Mouse (Mus musculus): ENCODE data around the gene Map3k19. TPM values are rescaled to one million over a fixed set of nuclear protein-coding genes. Genes with fewer than 3 reads are reported as not detected.

Map3k19 gene
- polyA plus RNA-seq, 1 experiment from 2014 or later, result not detected

GRCm38 (mm10) chr1:127858945-127859648 lies 4.3 kb upstream of the Map3k19 start:
- no peak for ATAC-seq (ENCODE audit: insufficient read depth, low FRiP score)
- Histone ChIP-seq H3K27ac (ENCODE audit: low read length) (no peak overlapping the region), H3K4me1 (ENCODE audit: control insufficient read depth, insufficient read depth, low read length) (no peaks in the 10 kb centered on the region), H3K36me3 (ENCODE audit: control insufficient read depth, insufficient read depth, low read length) (no peaks in the 10 kb centered on the region), H3K4me3 (replicated peaks; ENCODE audit: low read length) (no peak overlapping the region), H3K4me2 (ENCODE audit: low read depth, low read length) (no peak overlapping the region), H3K9me3 (replicated peaks; ENCODE audit: control insufficient read depth, low read length) (no peaks in the 10 kb centered on the region), H3K9ac (ENCODE audit: low read length) (no peak overlapping the region), H3K27me3 (ENCODE audit: control insufficient read depth, insufficient read depth, low read length) (no peaks in the 10 kb centered on the region)
- 78% methylated on average over 9 of the region's 9 CpGs for WGBS

GRCm38 (mm10) chr1:127850075-127850610 lies 4.7 kb downstream of the Map3k19 start:
- Histone ChIP-seq H3K9ac (ENCODE audit: low read length) (no peak overlapping the region), H3K27me3 (ENCODE audit: control insufficient read depth, insufficient read depth, low read length) (no peaks in the 10 kb centered on the region), H3K9me3 (replicated peaks; ENCODE audit: control insufficient read depth, low read length) (peaks cover 6% of the 10 kb centered on the region; the same call in 1 of the 2 replicates), H3K36me3 (ENCODE audit: control insufficient read depth, insufficient read depth, low read length) (no peaks in the 10 kb centered on the region), H3K4me2 (ENCODE audit: low read depth, low read length) (no peak overlapping the region), H3K4me1 (ENCODE audit: control insufficient read depth, insufficient read depth, low read length) (no peaks in the 10 kb centered on the region), H3K27ac (ENCODE audit: low read length) (no peak overlapping the region), H3K4me3 (replicated peaks; ENCODE audit: low read length) (no peak overlapping the region)
- WGBS, result 69% methylated on average over 7 of the region's 7 CpGs
- ATAC-seq (ENCODE audit: insufficient read depth, low FRiP score), result no peak

GRCm38 (mm10) chr1:127845472-127845871 lies 9.4 kb downstream of the Map3k19 start:
- 84% methylated on average over 5 of the region's 5 CpGs for WGBS
- Histone ChIP-seq H3K9me3 (replicated peaks; ENCODE audit: control insufficient read depth, low read length) (no peaks in the 10 kb centered on the region), H3K4me2 (ENCODE audit: low read depth, low read length) (no peak overlapping the region), H3K4me1 (ENCODE audit: control insufficient read depth, insufficient read depth, low read length) (no peaks in the 10 kb centered on the region), H3K36me3 (ENCODE audit: control insufficient read depth, insufficient read depth, low read length) (no peaks in the 10 kb centered on the region), H3K9ac (ENCODE audit: low read length) (no peak overlapping the region), H3K27ac (ENCODE audit: low read length) (no peak overlapping the region), H3K4me3 (replicated peaks; ENCODE audit: low read length) (no peak overlapping the region), H3K27me3 (ENCODE audit: control insufficient read depth, insufficient read depth, low read length) (no peaks in the 10 kb centered on the region)
- ATAC-seq (ENCODE audit: insufficient read depth, low FRiP score), result no peak

GRCm38 (mm10) chr1:127838602-127839001 lies 16.2 kb downstream of the Map3k19 start:
- H3K27ac ChIP-seq (ENCODE audit: low read length), result no peak overlapping the region
- ATAC-seq (ENCODE audit: insufficient read depth, low FRiP score), result no peak
- no peaks in the 10 kb centered on the region for H3K9me3 ChIP-seq (replicated peaks; ENCODE audit: control insufficient read depth, low read length)
- H3K27me3 ChIP-seq (ENCODE audit: control insufficient read depth, insufficient read depth, low read length), result no peaks in the 10 kb centered on the region
- H3K4me1 ChIP-seq (ENCODE audit: control insufficient read depth, insufficient read depth, low read length), result no peaks in the 10 kb centered on the region
- H3K9ac ChIP-seq (ENCODE audit: low read length), result no peak overlapping the region
- no peak overlapping the region for H3K4me2 ChIP-seq (ENCODE audit: low read depth, low read length)
- no peaks in the 10 kb centered on the region for H3K36me3 ChIP-seq (ENCODE audit: control insufficient read depth, insufficient read depth, low read length)
- WGBS, result 52% methylated on average over 1 of the region's 1 CpGs
- H3K4me3 ChIP-seq (replicated peaks; ENCODE audit: low read length), result no peak overlapping the region

- Histone ChIP-seq H3K4me1 (ENCODE audit: control insufficient read depth, insufficient read depth, low read length) (no peaks in the 10 kb centered on the region), H3K36me3 (ENCODE audit: control insufficient read depth, insufficient read depth, low read length) (no peaks in the 10 kb centered on the region), H3K27me3 (ENCODE audit: control insufficient read depth, insufficient read depth, low read length) (no peaks in the 10 kb centered on the region), H3K4me2 (ENCODE audit: low read depth, low read length) (no peak overlapping the region), H3K9me3 (replicated peaks; ENCODE audit: control insufficient read depth, low read length) (no peaks in the 10 kb centered on the region), H3K27ac (ENCODE audit: low read length) (no peak overlapping the region), H3K4me3 (replicated peaks; ENCODE audit: low read length) (no peak overlapping the region), H3K9ac (ENCODE audit: low read length) (no peak overlapping the region)
- no peak for ATAC-seq (ENCODE audit: insufficient read depth, low FRiP score)
- WGBS, result 71% methylated on average over 4 of the region's 4 CpGs
Observed at GRCm38 (mm10) chr1:127836619-127837018, 18.2 kb downstream of the Map3k19 start.

- H3K9me3 ChIP-seq (replicated peaks; ENCODE audit: control insufficient read depth, low read length), result no peaks in the 10 kb centered on the region
- no peak overlapping the region for H3K9ac ChIP-seq (ENCODE audit: low read length)
- 60% methylated on average over 4 of the region's 4 CpGs for WGBS
- H3K27ac ChIP-seq (ENCODE audit: low read length), result no peak overlapping the region
- H3K36me3 ChIP-seq (ENCODE audit: control insufficient read depth, insufficient read depth, low read length), result no peaks in the 10 kb centered on the region
- H3K4me3 ChIP-seq (replicated peaks; ENCODE audit: low read length), result no peak overlapping the region
- no peaks in the 10 kb centered on the region for H3K27me3 ChIP-seq (ENCODE audit: control insufficient read depth, insufficient read depth, low read length)
- H3K4me2 ChIP-seq (ENCODE audit: low read depth, low read length), result no peak overlapping the region
- ATAC-seq (ENCODE audit: insufficient read depth, low FRiP score), result no peak
- no peaks in the 10 kb centered on the region for H3K4me1 ChIP-seq (ENCODE audit: control insufficient read depth, insufficient read depth, low read length)
Observed at GRCm38 (mm10) chr1:127834202-127834601, 20.6 kb downstream of the Map3k19 start.

- Histone ChIP-seq H3K27ac (ENCODE audit: low read length) (no peak overlapping the region), H3K9me3 (replicated peaks; ENCODE audit: control insufficient read depth, low read length) (no peaks in the 10 kb centered on the region), H3K4me1 (ENCODE audit: control insufficient read depth, insufficient read depth, low read length) (no peaks in the 10 kb centered on the region), H3K9ac (ENCODE audit: low read length) (no peak overlapping the region), H3K36me3 (ENCODE audit: control insufficient read depth, insufficient read depth, low read length) (no peaks in the 10 kb centered on the region), H3K4me2 (ENCODE audit: low read depth, low read length) (no peak overlapping the region), H3K27me3 (ENCODE audit: control insufficient read depth, insufficient read depth, low read length) (no peaks in the 10 kb centered on the region), H3K4me3 (replicated peaks; ENCODE audit: low read length) (no peak overlapping the region)
- WGBS, result 26% methylated on average over 2 of the region's 2 CpGs
- no peak for ATAC-seq (ENCODE audit: insufficient read depth, low FRiP score)
Observed at GRCm38 (mm10) chr1:127833714-127834113, 21.1 kb downstream of the Map3k19 start.

- WGBS, result 77% methylated on average over 13 of the region's 13 CpGs
- no peak for ATAC-seq (ENCODE audit: insufficient read depth, low FRiP score)
Observed at GRCm38 (mm10) chr1:127830215-127830921, 24.5 kb downstream of the Map3k19 start.

GRCm38 (mm10) chr1:127827325-127827724 lies 27.5 kb downstream of the Map3k19 start:
- Histone ChIP-seq H3K27ac (ENCODE audit: low read length) (no peak overlapping the region), H3K4me3 (replicated peaks; ENCODE audit: low read length) (no peak overlapping the region), H3K9ac (ENCODE audit: low read length) (no peak overlapping the region), H3K36me3 (ENCODE audit: control insufficient read depth, insufficient read depth, low read length) (no peaks in the 10 kb centered on the region), H3K9me3 (replicated peaks; ENCODE audit: control insufficient read depth, low read length) (no peaks in the 10 kb centered on the region), H3K4me2 (ENCODE audit: low read depth, low read length) (no peak overlapping the region), H3K27me3 (ENCODE audit: control insufficient read depth, insufficient read depth, low read length) (no peaks in the 10 kb centered on the region), H3K4me1 (ENCODE audit: control insufficient read depth, insufficient read depth, low read length) (no peaks in the 10 kb centered on the region)
- 13% methylated on average over 2 of the region's 2 CpGs for WGBS
- ATAC-seq (ENCODE audit: insufficient read depth, low FRiP score), result no peak

More at GRCm38 (mm10) chr1:127830215-127830921, 24.5 kb downstream of the Map3k19 start:
- no peak overlapping the region for H3K4me2 ChIP-seq (ENCODE audit: low read depth, low read length)
- no peaks in the 10 kb centered on the region for H3K9me3 ChIP-seq (replicated peaks; ENCODE audit: control insufficient read depth, low read length)
- no peak overlapping the region for H3K9ac ChIP-seq (ENCODE audit: low read length)
- no peak overlapping the region for H3K4me3 ChIP-seq (replicated peaks; ENCODE audit: low read length)
- H3K4me1 ChIP-seq (ENCODE audit: control insufficient read depth, insufficient read depth, low read length), result no peaks in the 10 kb centered on the region
- no peaks in the 10 kb centered on the region for H3K36me3 ChIP-seq (ENCODE audit: control insufficient read depth, insufficient read depth, low read length)
- H3K27me3 ChIP-seq (ENCODE audit: control insufficient read depth, insufficient read depth, low read length), result no peaks in the 10 kb centered on the region
- no peak overlapping the region for H3K27ac ChIP-seq (ENCODE audit: low read length)
